Mouse (Mus musculus) embryonic facial prominence, embryonic 15.5 days (tissue): Measurements from ENCODE around the gene Gm49369. TPM values are rescaled to one million over a fixed set of nuclear protein-coding genes. Genes with fewer than 3 reads are reported as not detected.

ENCODE experiments used
- ATAC-seq: fragments of 200-750 bp; cut with Nextera tagmentation; 2 replicates; pipeline ENCODE4 v1.8.0; 2017; ENCODE audit warnings: low read depth, moderate TSS enrichment; ENCODE audit not compliant: insufficient number of reproducible peaks, low FRiP score, low TSS enrichment
- H3K27ac ChIP-seq: fragments of 300-500 bp; sonication (generic); replicated peaks from 2 replicates; pipeline ENCODE4 v1.5.1; 2015; ENCODE audit warnings: mild to moderate bottlenecking, inconsistent platforms
- H3K27me3 ChIP-seq: fragments of 300-500 bp; sonication (generic); 2 replicates; pipeline ENCODE4 v1.6.1; 2015; ENCODE audit warnings: inconsistent platforms
- H3K36me3 ChIP-seq: fragments of 300-500 bp; sonication (generic); 2 replicates; pipeline ENCODE4 v1.6.1; 2015; ENCODE audit warnings: mild to moderate bottlenecking, inconsistent platforms
- H3K4me1 ChIP-seq: fragments of 300-500 bp; sonication (generic); 2 replicates; pipeline ENCODE4 v1.6.1; 2015; ENCODE audit warnings: inconsistent platforms
- H3K4me2 ChIP-seq: fragments of 300-500 bp; sonication (generic); replicated peaks from 2 replicates; pipeline ENCODE4 v1.6.1; 2015; ENCODE audit warnings: mild to moderate bottlenecking, inconsistent platforms
- H3K4me3 ChIP-seq: fragments of 300-500 bp; sonication (generic); replicated peaks from 2 replicates; pipeline ENCODE4 v1.5.1; 2015; ENCODE audit warnings: mild to moderate bottlenecking, inconsistent platforms
- H3K9ac ChIP-seq: fragments of 300-500 bp; sonication (generic); 2 replicates; pipeline ENCODE4 v1.6.1; 2015; ENCODE audit warnings: inconsistent platforms
- H3K9me3 ChIP-seq: fragments of 300-500 bp; sonication (generic); replicated peaks from 2 replicates; pipeline ENCODE4 v1.6.1; 2016; ENCODE audit warnings: inconsistent platforms
- WGBS: fragments of 180-500 bp; shearing (Covaris S2); methylation state at CpG from one replicate; pipeline ENCODE4 v1.1.7; 2015; 5-methylcytosine and 5-hydroxymethylcytosine counted together
- polyA plus RNA-seq: library from polyadenylated mRNA; unstranded; fragments of >200 nt; fragmentation: Nextera tagmentation; extraction: Ambion mirVana; gene quantifications from 2 replicates; pipeline ENCODE4 v1.2.1, GENCODE M21; 2015

Gm49369 gene
- polyA plus RNA-seq, 1 experiment from 2014 or later, result not detected

- H3K9me3 ChIP-seq, result no peaks in the 10 kb centered on the region
- ATAC-seq, result no peak
- H3K4me2 ChIP-seq, result no peak overlapping the region
- H3K27me3 ChIP-seq, result no peaks in the 10 kb centered on the region
- 78% methylated on average over 10 of the region's 10 CpGs for WGBS
- H3K4me3 ChIP-seq, result no peak overlapping the region
- H3K9ac ChIP-seq, result no peak overlapping the region
- H3K27ac ChIP-seq, result no peak overlapping the region
- H3K36me3 ChIP-seq, result peaks cover 63% of the 10 kb centered on the region
- H3K4me1 ChIP-seq, result peaks cover 26% of the 10 kb centered on the region
Observed at GRCm38 (mm10) chr7:142384306-142384705, 1.8 kb upstream of the Gm49369 start.

- Histone ChIP-seq H3K36me3 (peaks cover 94% of the 10 kb centered on the region), H3K9me3 (no peaks in the 10 kb centered on the region), H3K4me3 (no peak overlapping the region), H3K4me2 (no peak overlapping the region), H3K27ac (no peak overlapping the region), H3K4me1 (peaks cover 10% of the 10 kb centered on the region), H3K27me3 (no peaks in the 10 kb centered on the region), H3K9ac (no peak overlapping the region)
- 89% methylated on average over 4 of the region's 4 CpGs for WGBS
- no peak for ATAC-seq
Observed at GRCm38 (mm10) chr7:142381175-142381574, 1.3 kb downstream of the Gm49369 start.

GRCm38 (mm10) chr7:142379186-142379585 is 3.3 kb downstream of the Gm49369 start:
- ATAC-seq, result no peak
- WGBS, result 72% methylated on average over 6 of the region's 6 CpGs
- H3K4me3 ChIP-seq, result no peak overlapping the region

GRCm38 (mm10) chr7:142377233-142377925 is 5.1 kb downstream of the Gm49369 start:
- no peak for ATAC-seq
- H3K4me1 ChIP-seq, result peaks cover 28% of the 10 kb centered on the region
- no peak overlapping the region for H3K4me3 ChIP-seq
- peaks cover 66% of the 10 kb centered on the region for H3K36me3 ChIP-seq
- no peak overlapping the region for H3K4me2 ChIP-seq
- no peak overlapping the region for H3K27ac ChIP-seq
- H3K27me3 ChIP-seq, result peaks cover 7% of the 10 kb centered on the region; the same call in 1 of the 2 replicates
- no peaks in the 10 kb centered on the region for H3K9me3 ChIP-seq
- WGBS, result 91% methylated on average over 14 of the region's 14 CpGs
- H3K9ac ChIP-seq, result no peak overlapping the region

More at GRCm38 (mm10) chr7:142379186-142379585, 3.3 kb downstream of the Gm49369 start:
- Histone ChIP-seq H3K9ac (no peak overlapping the region), H3K9me3 (no peaks in the 10 kb centered on the region), H3K27ac (no peak overlapping the region), H3K27me3 (no peaks in the 10 kb centered on the region), H3K36me3 (peaks cover 84% of the 10 kb centered on the region), H3K4me1 (peaks cover 11% of the 10 kb centered on the region; the same call in 1 of the 2 replicates), H3K4me2 (no peak overlapping the region)

- Histone ChIP-seq H3K9ac (no peak overlapping the region), H3K4me3 (no peak overlapping the region), H3K4me1 (peaks cover 41% of the 10 kb centered on the region), H3K27me3 (peaks cover 20% of the 10 kb centered on the region), H3K27ac (no peak overlapping the region), H3K9me3 (no peaks in the 10 kb centered on the region), H3K36me3 (peaks cover 53% of the 10 kb centered on the region), H3K4me2 (no peak overlapping the region)
- WGBS, result 81% methylated on average over 4 of the region's 4 CpGs
- no peak for ATAC-seq
Observed at GRCm38 (mm10) chr7:142376096-142376495, 6.4 kb downstream of the Gm49369 start.

GRCm38 (mm10) chr7:142375261-142375724 is 7.2 kb downstream of the Gm49369 start:
- H3K36me3 ChIP-seq, result peaks cover 45% of the 10 kb centered on the region
- ATAC-seq, result no peak

GRCm38 (mm10) chr7:142374413-142375015 is 8.0 kb downstream of the Gm49369 start:
- H3K9ac ChIP-seq, result no peak overlapping the region
- peak overlapping the region; percentile 25 for H3K27ac ChIP-seq
- peaks cover 37% of the 10 kb centered on the region for H3K36me3 ChIP-seq
- H3K4me2 ChIP-seq, result no peak overlapping the region
- no peaks in the 10 kb centered on the region for H3K9me3 ChIP-seq
- 83% methylated on average over 5 of the region's 5 CpGs for WGBS
- no peak overlapping the region for H3K4me3 ChIP-seq
- H3K4me1 ChIP-seq, result peaks cover 43% of the 10 kb centered on the region
- ATAC-seq, result no peak
- peaks cover 35% of the 10 kb centered on the region for H3K27me3 ChIP-seq

More at GRCm38 (mm10) chr7:142375261-142375724, 7.2 kb downstream of the Gm49369 start:
- WGBS, result 69% methylated on average over 6 of the region's 6 CpGs
- Histone ChIP-seq H3K27ac (no peak overlapping the region), H3K27me3 (peaks cover 28% of the 10 kb centered on the region), H3K4me2 (no peak overlapping the region), H3K4me3 (no peak overlapping the region), H3K9me3 (no peaks in the 10 kb centered on the region), H3K9ac (no peak overlapping the region), H3K4me1 (peaks cover 43% of the 10 kb centered on the region)

GRCm38 (mm10) chr7:142373641-142374412 is 8.6 kb downstream of the Gm49369 start, which contains the start of gene Ifitm10:
Gene Ifitm10 (minus strand): TSS chr7:142373753.
- Histone ChIP-seq H3K9ac (no peak within 1 kb of the TSS), H3K4me3 (peak within 1 kb of the TSS; percentile 46), H3K27ac (peak within 1 kb of the TSS; percentile 66), H3K36me3 (peaks cover 30% of the 10 kb centered on the region), H3K9me3 (no peaks in the 10 kb centered on the region), H3K27me3 (peaks cover 35% of the 10 kb centered on the region), H3K4me1 (peaks cover 43% of the 10 kb centered on the region), H3K4me2 (peak within 1 kb of the TSS; percentile 80)
- ATAC-seq, result no peak
- whole genome bisulfite sequencing, result 47% methylated on average over 8 of the region's 8 CpGs

- no peaks in the 10 kb centered on the region for H3K9me3 ChIP-seq
- H3K9ac ChIP-seq, result no peak overlapping the region
- 0 out of 2 replicates have a peak overlapping the region, but pooled peaks have one; percentile 66 for H3K27ac ChIP-seq
- H3K4me3 ChIP-seq, result peak overlapping the region; percentile 11
- ATAC-seq, result no peak
- peaks cover 43% of the 10 kb centered on the region for H3K4me1 ChIP-seq
- H3K36me3 ChIP-seq, result peaks cover 22% of the 10 kb centered on the region
- peaks cover 35% of the 10 kb centered on the region for H3K27me3 ChIP-seq
- H3K4me2 ChIP-seq, result peak overlapping the region; percentile 80
- WGBS, result 62% methylated on average over 5 of the region's 5 CpGs
Observed at GRCm38 (mm10) chr7:142373039-142373438, 9.4 kb downstream of the Gm49369 start.

GRCm38 (mm10) chr7:142371768-142372661 is 10.5 kb downstream of the Gm49369 start:
- WGBS, result 2% methylated on average over 51 of the region's 64 CpGs
- peak overlapping the region; percentile 46 for H3K4me3 ChIP-seq
- no peak overlapping the region for H3K27ac ChIP-seq
- peaks cover 35% of the 10 kb centered on the region for H3K27me3 ChIP-seq
- ATAC-seq, result no peak
- peak overlapping the region; percentile 80 for H3K4me2 ChIP-seq
- H3K9ac ChIP-seq, result peak overlapping the region; percentile 18; the same call in 1 of the 2 replicates
- no peaks in the 10 kb centered on the region for H3K9me3 ChIP-seq
- H3K36me3 ChIP-seq, result peaks cover 12% of the 10 kb centered on the region
- peaks cover 43% of the 10 kb centered on the region for H3K4me1 ChIP-seq
